Mouse (Mus musculus): ENCODE measurements around the gene Nid2. TPM values are rescaled to one million over a fixed set of nuclear protein-coding genes. Genes with fewer than 3 reads are reported as not detected.

The Nid2 gene
- polyA plus RNA-seq, 1 experiment from 2014 or later: 5.9 TPM

GRCm38 (mm10) chr14:19728737-19729136, 22.3 kb upstream of the Nid2 start:
- 72% methylated on average over 7 of the region's 7 CpGs for WGBS (ENCODE audit: insufficient replicate concordance)
- no peak for ATAC-seq
- Histone ChIP-seq H3K27me3 (ENCODE audit: insufficient read depth, low read length) (no peaks in the 10 kb centered on the region), H3K27ac (ENCODE audit: low read depth) (no peak overlapping the region), H3K4me2 (ENCODE audit: low read depth, low read length) (no peak overlapping the region), H3K4me3 (ENCODE audit: low read depth, low read length) (no peak overlapping the region), H3K9ac (replicated peaks) (no peak overlapping the region), H3K36me3 (replicated peaks; ENCODE audit: insufficient read depth, low read length) (no peaks in the 10 kb centered on the region), H3K4me1 (ENCODE audit: insufficient read depth) (peaks cover 7% of the 10 kb centered on the region; the same call in 1 of the 2 replicates), H3K9me3 (ENCODE audit: low read length) (no peaks in the 10 kb centered on the region)
- TF ChIP-seq CTCF (IDR thresholded peaks at IDR 0.05; ENCODE audit: low read depth) (no peak), EP300 (IDR thresholded peaks at IDR 0.05; ENCODE audit: low read depth) (no peak)
- no peak for DNase-seq

DNA sequence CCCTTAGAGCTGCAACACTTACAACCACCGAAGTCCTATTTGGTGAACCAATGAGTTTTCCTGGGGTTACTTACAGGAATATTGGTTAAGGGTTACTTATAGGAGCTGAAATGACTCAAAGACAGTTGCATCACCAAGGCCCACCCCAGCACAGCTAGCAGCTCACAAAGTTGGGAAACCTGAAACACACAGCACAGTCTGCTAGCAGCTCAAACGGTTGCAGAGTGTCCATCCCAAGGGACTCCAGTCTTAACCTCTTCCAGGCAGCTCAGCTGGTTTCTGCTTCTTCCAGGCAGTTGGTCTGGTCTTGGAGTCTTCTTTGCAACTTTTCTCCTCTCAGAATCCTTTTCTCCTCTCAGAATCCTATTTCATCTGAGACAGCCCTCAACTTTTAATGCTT, 19.0 kb upstream of the Nid2 start:
- 58% methylated on average over 2 of the region's 2 CpGs for WGBS (ENCODE audit: insufficient replicate concordance)
- Histone ChIP-seq H3K9ac (replicated peaks) (no peak overlapping the region), H3K4me2 (ENCODE audit: low read depth, low read length) (no peak overlapping the region), H3K36me3 (replicated peaks; ENCODE audit: insufficient read depth, low read length) (no peaks in the 10 kb centered on the region), H3K4me3 (ENCODE audit: low read depth, low read length) (no peak overlapping the region), H3K4me1 (ENCODE audit: insufficient read depth) (peaks cover 15% of the 10 kb centered on the region; the same call in 1 of the 2 replicates), H3K27ac (ENCODE audit: low read depth) (no peak overlapping the region), H3K9me3 (ENCODE audit: low read length) (no peaks in the 10 kb centered on the region), H3K27me3 (ENCODE audit: insufficient read depth, low read length) (no peaks in the 10 kb centered on the region)
- DNase-seq: no peak
- no peak for TF ChIP-seq EP300 (IDR thresholded peaks at IDR 0.05; ENCODE audit: low read depth)
- no peak for TF ChIP-seq CTCF (IDR thresholded peaks at IDR 0.05; ENCODE audit: low read depth)
- ATAC-seq: no peak

GRCm38 (mm10) chr14:19733490-19734282, 17.4 kb upstream of the Nid2 start:
- ATAC-seq (peak; percentile 19; the same call in 1 of the 2 replicates), DNase-seq (no peak)
- no peak overlapping the region for H3K4me3 ChIP-seq (ENCODE audit: low read depth, low read length)
- no peaks in the 10 kb centered on the region for H3K27me3 ChIP-seq (ENCODE audit: insufficient read depth, low read length)
- no peak overlapping the region for H3K9ac ChIP-seq (replicated peaks)
- peaks cover 20% of the 10 kb centered on the region; the same call in 1 of the 2 replicates for H3K4me1 ChIP-seq (ENCODE audit: insufficient read depth)
- H3K4me2 ChIP-seq (ENCODE audit: low read depth, low read length): no peak overlapping the region
- H3K36me3 ChIP-seq (replicated peaks; ENCODE audit: insufficient read depth, low read length): no peaks in the 10 kb centered on the region
- TF ChIP-seq EP300 (IDR thresholded peaks at IDR 0.05; ENCODE audit: low read depth) (no peak), CTCF (IDR thresholded peaks at IDR 0.05; ENCODE audit: low read depth) (no peak)
- no peaks in the 10 kb centered on the region for H3K9me3 ChIP-seq (ENCODE audit: low read length)
- WGBS (ENCODE audit: insufficient replicate concordance): 26% methylated on average over 4 of the region's 4 CpGs
- H3K27ac ChIP-seq (ENCODE audit: low read depth): peak overlapping the region; percentile 22; the same call in 1 of the 2 replicates

GRCm38 (mm10) chr14:19735303-19735702, 15.8 kb upstream of the Nid2 start:
- H3K4me3 ChIP-seq (ENCODE audit: low read depth, low read length): no peak overlapping the region
- H3K4me1 ChIP-seq (ENCODE audit: insufficient read depth): peaks cover 20% of the 10 kb centered on the region; the same call in 1 of the 2 replicates
- H3K36me3 ChIP-seq (replicated peaks; ENCODE audit: insufficient read depth, low read length): no peaks in the 10 kb centered on the region
- no peak overlapping the region for H3K4me2 ChIP-seq (ENCODE audit: low read depth, low read length)
- no peaks in the 10 kb centered on the region for H3K27me3 ChIP-seq (ENCODE audit: insufficient read depth, low read length)
- DNase-seq (no peak), ATAC-seq (no peak)
- TF ChIP-seq CTCF (IDR thresholded peaks at IDR 0.05; ENCODE audit: low read depth): no peak
- no peak for TF ChIP-seq EP300 (IDR thresholded peaks at IDR 0.05; ENCODE audit: low read depth)
- no peak overlapping the region for H3K27ac ChIP-seq (ENCODE audit: low read depth)
- no peak overlapping the region for H3K9ac ChIP-seq (replicated peaks)
- 63% methylated on average over 6 of the region's 6 CpGs for WGBS (ENCODE audit: insufficient replicate concordance)
- no peaks in the 10 kb centered on the region for H3K9me3 ChIP-seq (ENCODE audit: low read length)

GRCm38 (mm10) chr14:19737568-19737967, 13.5 kb upstream of the Nid2 start:
- ATAC-seq (no peak), DNase-seq (no peak)
- Histone ChIP-seq H3K4me3 (ENCODE audit: low read depth, low read length) (no peak overlapping the region), H3K9ac (replicated peaks) (no peak overlapping the region), H3K27me3 (ENCODE audit: insufficient read depth, low read length) (no peaks in the 10 kb centered on the region), H3K36me3 (replicated peaks; ENCODE audit: insufficient read depth, low read length) (no peaks in the 10 kb centered on the region), H3K4me1 (ENCODE audit: insufficient read depth) (peaks cover 17% of the 10 kb centered on the region; the same call in 1 of the 2 replicates), H3K27ac (ENCODE audit: low read depth) (peak overlapping the region; percentile 55), H3K4me2 (ENCODE audit: low read depth, low read length) (no peak overlapping the region), H3K9me3 (ENCODE audit: low read length) (no peaks in the 10 kb centered on the region)
- TF ChIP-seq CTCF (IDR thresholded peaks at IDR 0.05; ENCODE audit: low read depth): no peak
- TF ChIP-seq EP300 (IDR thresholded peaks at IDR 0.05; ENCODE audit: low read depth): no peak

GRCm38 (mm10) chr14:19738094-19738843, 12.8 kb upstream of the Nid2 start:
- Histone ChIP-seq H3K4me2 (ENCODE audit: low read depth, low read length) (no peak overlapping the region), H3K9me3 (ENCODE audit: low read length) (no peaks in the 10 kb centered on the region), H3K4me3 (ENCODE audit: low read depth, low read length) (no peak overlapping the region), H3K9ac (replicated peaks) (no peak overlapping the region), H3K27ac (ENCODE audit: low read depth) (peak overlapping the region; percentile 55), H3K27me3 (ENCODE audit: insufficient read depth, low read length) (no peaks in the 10 kb centered on the region), H3K4me1 (ENCODE audit: insufficient read depth) (peaks cover 17% of the 10 kb centered on the region; the same call in 1 of the 2 replicates), H3K36me3 (replicated peaks; ENCODE audit: insufficient read depth, low read length) (no peaks in the 10 kb centered on the region)
- WGBS (ENCODE audit: insufficient replicate concordance): 51% methylated on average over 5 of the region's 5 CpGs
- TF ChIP-seq CTCF (IDR thresholded peaks at IDR 0.05; ENCODE audit: low read depth) (no peak), EP300 (IDR thresholded peaks at IDR 0.05; ENCODE audit: low read depth) (no peak)
- ATAC-seq: no peak
- no peak for DNase-seq

Measured in liver, postnatal 0 days (tissue).